Mouse (Mus musculus): ENCODE measurements around the gene Lce1k. TPM values are rescaled to one million over a fixed set of nuclear protein-coding genes. Genes with fewer than 3 reads are reported as not detected.

Lce1k gene
- total and polyA plus RNA-seq, 3 experiments, result not detected

DNA sequence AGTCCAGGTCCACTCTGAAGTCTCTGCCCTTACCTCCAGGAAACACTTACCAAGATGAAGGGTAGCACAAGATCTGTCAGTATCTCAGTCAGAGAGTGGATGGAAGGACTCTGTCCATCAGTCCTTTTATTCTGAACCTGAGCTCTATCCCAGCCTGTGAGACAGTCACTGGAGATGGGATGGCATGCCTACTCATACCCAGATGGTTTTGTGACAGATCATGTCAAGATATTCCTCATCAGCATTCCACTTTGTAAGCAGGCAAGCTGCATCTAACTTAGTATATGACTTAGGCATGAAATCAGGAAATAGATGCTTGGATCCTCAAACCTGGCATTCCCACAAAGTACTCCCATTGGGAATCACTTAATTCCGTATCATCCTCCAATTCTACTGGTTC is 28.9 kb downstream of the Lce1k start, which contains the start of gene Lce1i:
TSS of gene Lce1i (minus strand) at position 101 of the 400 bp plus-strand sequence.
- no peaks in the 10 kb centered on the region; the same call in 1 of the 2 replicates for H3K9me3 ChIP-seq (replicated peaks)
- DNase-seq (ENCODE audit: low spot score) (no peak), ATAC-seq (ENCODE audit: extremely low read depth, insufficient number of reproducible peaks, low FRiP score, poor library complexity, severe bottlenecking) (no peak)
- no peak within 1 kb of the TSS for H3K4me3 ChIP-seq (ENCODE audit: low read depth, low read length)
- no peaks in the 10 kb centered on the region for H3K4me1 ChIP-seq (ENCODE audit: insufficient read depth, low read depth, low read length)
- H3K36me3 ChIP-seq (replicated peaks), result no peaks in the 10 kb centered on the region
- no peak for TF ChIP-seq GATA1 (IDR thresholded peaks at IDR 0.05; ENCODE audit: borderline replicate concordance, low read length)
- TF ChIP-seq TAL1 (conservative IDR thresholded peaks at IDR 0.05; ENCODE audit: low read depth, low read length), result no peak
- TF ChIP-seq POLR2AphosphoS5 (IDR thresholded peaks at IDR 0.05; ENCODE audit: insufficient replicate concordance, low read depth, low read length), result no peak
- no peak for TF ChIP-seq CTCF (IDR thresholded peaks at IDR 0.05; ENCODE audit: low read depth, low read length)
- TF ChIP-seq GATA2 (IDR thresholded peaks at IDR 0.05; ENCODE audit: borderline replicate concordance, low read depth, low read length), result no peak
- no peaks in the 10 kb centered on the region for H3K27me3 ChIP-seq (ENCODE audit: insufficient read depth, low read length)

DNA sequence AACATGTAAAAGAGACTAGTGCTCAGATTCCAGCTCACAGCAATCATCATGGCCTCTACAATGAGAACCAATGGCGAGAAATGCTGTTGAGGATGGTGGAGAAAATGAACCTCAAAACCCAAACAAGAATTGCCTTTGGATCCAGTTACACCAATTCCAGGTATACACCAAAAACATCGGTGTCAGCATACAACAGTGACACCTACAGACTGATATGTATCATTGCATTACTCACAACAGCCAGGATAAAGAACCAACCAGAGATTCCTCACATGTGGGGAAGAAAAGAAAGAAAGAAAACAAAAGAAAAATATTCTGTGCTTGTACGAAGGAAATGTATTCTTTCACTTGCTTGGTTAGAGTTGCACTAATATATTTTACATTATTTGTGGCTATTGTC is 36.1 kb downstream of the Lce1k start:
- ATAC-seq (ENCODE audit: extremely low read depth, insufficient number of reproducible peaks, low FRiP score, poor library complexity, severe bottlenecking), result no peak
- H3K4me1 ChIP-seq (ENCODE audit: insufficient read depth, low read depth, low read length), result no peaks in the 10 kb centered on the region
- H3K27me3 ChIP-seq (ENCODE audit: insufficient read depth, low read length), result no peaks in the 10 kb centered on the region
- H3K36me3 ChIP-seq (replicated peaks), result no peaks in the 10 kb centered on the region
- no peak for TF ChIP-seq GATA2 (IDR thresholded peaks at IDR 0.05; ENCODE audit: borderline replicate concordance, low read depth, low read length)
- no peak for TF ChIP-seq CTCF (IDR thresholded peaks at IDR 0.05; ENCODE audit: low read depth, low read length)
- TF ChIP-seq TAL1 (conservative IDR thresholded peaks at IDR 0.05; ENCODE audit: low read depth, low read length), result no peak
- TF ChIP-seq POLR2AphosphoS5 (IDR thresholded peaks at IDR 0.05; ENCODE audit: insufficient replicate concordance, low read depth, low read length), result no peak
- no peak for TF ChIP-seq GATA1 (IDR thresholded peaks at IDR 0.05; ENCODE audit: borderline replicate concordance, low read length)
- H3K4me3 ChIP-seq (ENCODE audit: low read depth, low read length), result no peak overlapping the region
- DNase-seq (ENCODE audit: low spot score), result no peak
- no peaks in the 10 kb centered on the region; the same call in 1 of the 2 replicates for H3K9me3 ChIP-seq (replicated peaks)

DNA sequence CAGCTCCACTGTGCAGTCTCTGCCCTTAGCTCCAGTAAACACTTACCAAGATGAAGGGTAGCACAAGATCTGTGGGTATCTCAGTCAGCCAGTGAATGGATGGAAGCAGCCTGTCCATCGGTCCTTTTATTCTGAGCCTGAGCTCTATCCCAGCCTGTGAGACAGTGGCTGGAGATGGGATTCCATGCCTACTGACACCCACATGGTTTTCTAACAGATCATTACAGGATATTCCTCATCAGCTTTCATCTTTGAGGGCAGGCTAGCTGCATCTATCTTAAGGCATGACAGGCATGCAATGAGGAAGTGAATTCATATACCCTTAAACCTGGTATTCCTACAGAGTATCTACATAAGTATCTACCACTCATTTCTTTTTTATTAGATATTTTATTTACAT is 42.7 kb downstream of the Lce1k start, which contains the start of gene Lce1h:
TSS of gene Lce1h (minus strand) at position 101 of the 400 bp plus-strand sequence.
- no peak within 1 kb of the TSS for H3K4me3 ChIP-seq (ENCODE audit: low read depth, low read length)
- no peaks in the 10 kb centered on the region for H3K27me3 ChIP-seq (ENCODE audit: insufficient read depth, low read length)
- DNase-seq (ENCODE audit: low spot score), result no peak
- no peak for TF ChIP-seq POLR2AphosphoS5 (IDR thresholded peaks at IDR 0.05; ENCODE audit: insufficient replicate concordance, low read depth, low read length)
- TF ChIP-seq GATA2 (IDR thresholded peaks at IDR 0.05; ENCODE audit: borderline replicate concordance, low read depth, low read length), result no peak
- no peak for TF ChIP-seq CTCF (IDR thresholded peaks at IDR 0.05; ENCODE audit: low read depth, low read length)
- TF ChIP-seq GATA1 (IDR thresholded peaks at IDR 0.05; ENCODE audit: borderline replicate concordance, low read length), result no peak
- no peak for TF ChIP-seq TAL1 (conservative IDR thresholded peaks at IDR 0.05; ENCODE audit: low read depth, low read length)
- no peak for ATAC-seq (ENCODE audit: extremely low read depth, insufficient number of reproducible peaks, low FRiP score, poor library complexity, severe bottlenecking)
- H3K4me1 ChIP-seq (ENCODE audit: insufficient read depth, low read depth, low read length), result no peaks in the 10 kb centered on the region
- peaks cover 2% of the 10 kb centered on the region; the same call in 1 of the 2 replicates for H3K9me3 ChIP-seq (replicated peaks)
- no peaks in the 10 kb centered on the region for H3K36me3 ChIP-seq (replicated peaks)

Other genes with a start within 250 kb of the Lce1k start
Only the 20 nearest of the 27 such genes appear.
- gene Lce1a1, start 159.6 kb downstream of the Lce1k start, total RNA-seq (2014; fragmentation: Nextera tagmentation), result not detected in 2 replicates
- gene Lce1a1, start 159.6 kb downstream of the Lce1k start, total RNA-seq (2017), result 0.29 TPM in 1 of 2 replicates, not detected in the other
- not detected in 2 replicates for gene Lce1a1, start 159.6 kb downstream of the Lce1k start, polyA plus RNA-seq (2012)
- not detected in 2 replicates for gene Lce1b, start 151.0 kb downstream of the Lce1k start, total RNA-seq (2014; fragmentation: Nextera tagmentation)
- gene Lce1b, start 151.0 kb downstream of the Lce1k start, total RNA-seq (2017), result not detected in 2 replicates
- not detected in 2 replicates for gene Lce1b, start 151.0 kb downstream of the Lce1k start, polyA plus RNA-seq (2012)
- gene Lce1a2, start 137.6 kb downstream of the Lce1k start, total RNA-seq (2014; fragmentation: Nextera tagmentation), result not detected in 2 replicates
- not detected in 2 replicates for gene Lce1a2, start 137.6 kb downstream of the Lce1k start, total RNA-seq (2017)
- gene Lce1a2, start 137.6 kb downstream of the Lce1k start, polyA plus RNA-seq (2012), result not detected in 2 replicates
- gene Lce1c, start 128.6 kb downstream of the Lce1k start, total RNA-seq (2014; fragmentation: Nextera tagmentation), result not detected in 2 replicates
- gene Lce1c, start 128.6 kb downstream of the Lce1k start, total RNA-seq (2017), result not detected in 2 replicates
- gene Lce1c, start 128.6 kb downstream of the Lce1k start, polyA plus RNA-seq (2012), result not detected in 2 replicates
- not detected in 2 replicates for gene Lce1d, start 120.7 kb downstream of the Lce1k start, total RNA-seq (2014; fragmentation: Nextera tagmentation)
- not detected in 2 replicates for gene Lce1d, start 120.7 kb downstream of the Lce1k start, total RNA-seq (2017)
- gene Lce1d, start 120.7 kb downstream of the Lce1k start, polyA plus RNA-seq (2012), result not detected in 2 replicates
- not detected in 2 replicates for gene Lce1e, start 98.8 kb downstream of the Lce1k start, total RNA-seq (2014; fragmentation: Nextera tagmentation)
- not detected in 2 replicates for gene Lce1e, start 98.8 kb downstream of the Lce1k start, total RNA-seq (2017)
- gene Lce1e, start 98.8 kb downstream of the Lce1k start, polyA plus RNA-seq (2012), result not detected in 2 replicates
- not detected in 2 replicates for gene Lce1f, start 87.5 kb downstream of the Lce1k start, total RNA-seq (2014; fragmentation: Nextera tagmentation)
- not detected in 2 replicates for gene Lce1f, start 87.5 kb downstream of the Lce1k start, total RNA-seq (2017)
- not detected in 2 replicates for gene Lce1f, start 87.5 kb downstream of the Lce1k start, polyA plus RNA-seq (2012)
- not detected in 2 replicates for gene Gm38119, start 68.8 kb downstream of the Lce1k start, total RNA-seq (2014; fragmentation: Nextera tagmentation)
- not detected in 2 replicates for gene Gm38119, start 68.8 kb downstream of the Lce1k start, total RNA-seq (2017)
- not detected in 2 replicates for gene Gm38119, start 68.8 kb downstream of the Lce1k start, polyA plus RNA-seq (2012)
- not detected in 2 replicates for gene Lce1g, start 55.6 kb downstream of the Lce1k start, total RNA-seq (2014; fragmentation: Nextera tagmentation)
- not detected in 2 replicates for gene Lce1g, start 55.6 kb downstream of the Lce1k start, total RNA-seq (2017)
- not detected in 2 replicates for gene Lce1g, start 55.6 kb downstream of the Lce1k start, polyA plus RNA-seq (2012)
- gene Lce1h, start 42.8 kb downstream of the Lce1k start, total RNA-seq (2014; fragmentation: Nextera tagmentation), result not detected in 2 replicates
- gene Lce1h, start 42.8 kb downstream of the Lce1k start, total RNA-seq (2017), result not detected in 2 replicates
- not detected in 2 replicates for gene Lce1h, start 42.8 kb downstream of the Lce1k start, polyA plus RNA-seq (2012)
- gene Lce1i, start 29.0 kb downstream of the Lce1k start, total RNA-seq (2014; fragmentation: Nextera tagmentation), result not detected in 2 replicates
- gene Lce1i, start 29.0 kb downstream of the Lce1k start, total RNA-seq (2017), result not detected in 2 replicates
- not detected in 2 replicates for gene Lce1i, start 29.0 kb downstream of the Lce1k start, polyA plus RNA-seq (2012)
- gene Lce1j, start 17.4 kb downstream of the Lce1k start, total RNA-seq (2014; fragmentation: Nextera tagmentation), result not detected in 2 replicates
- not detected in 2 replicates for gene Lce1j, start 17.4 kb downstream of the Lce1k start, total RNA-seq (2017)
- not detected in 2 replicates for gene Lce1j, start 17.4 kb downstream of the Lce1k start, polyA plus RNA-seq (2012)
- gene Kprp, start 19.4 kb upstream of the Lce1k start, total RNA-seq (2014; fragmentation: Nextera tagmentation), result not detected in 2 replicates
- 0.05 and 0.06 TPM in 2 replicates for gene Kprp, start 19.4 kb upstream of the Lce1k start, total RNA-seq (2017)
- not detected in 2 replicates for gene Kprp, start 19.4 kb upstream of the Lce1k start, polyA plus RNA-seq (2012)
- not detected in 2 replicates for gene Lce1l, start 43.4 kb upstream of the Lce1k start, total RNA-seq (2014; fragmentation: Nextera tagmentation)
- gene Lce1l, start 43.4 kb upstream of the Lce1k start, total RNA-seq (2017), result not detected in 2 replicates
- gene Lce1l, start 43.4 kb upstream of the Lce1k start, polyA plus RNA-seq (2012), result not detected in 2 replicates
- not detected in 2 replicates for gene 2310050C09Rik, start 62.3 kb upstream of the Lce1k start, total RNA-seq (2014; fragmentation: Nextera tagmentation)
- not detected in 2 replicates for gene 2310050C09Rik, start 62.3 kb upstream of the Lce1k start, total RNA-seq (2017)
- gene 2310050C09Rik, start 62.3 kb upstream of the Lce1k start, polyA plus RNA-seq (2012), result not detected in 2 replicates
- gene Lce3a, start 118.3 kb upstream of the Lce1k start, total RNA-seq (2014; fragmentation: Nextera tagmentation), result not detected in 2 replicates
- gene Lce3a, start 118.3 kb upstream of the Lce1k start, total RNA-seq (2017), result not detected in 2 replicates
- gene Lce3a, start 118.3 kb upstream of the Lce1k start, polyA plus RNA-seq (2012), result not detected in 2 replicates
- gene Lce3b, start 125.1 kb upstream of the Lce1k start, total RNA-seq (2014; fragmentation: Nextera tagmentation), result not detected in 2 replicates
- gene Lce3b, start 125.1 kb upstream of the Lce1k start, total RNA-seq (2017), result not detected in 2 replicates
- gene Lce3b, start 125.1 kb upstream of the Lce1k start, polyA plus RNA-seq (2012), result not detected in 2 replicates
- not detected in 2 replicates for gene Lce3c, start 136.6 kb upstream of the Lce1k start, total RNA-seq (2014; fragmentation: Nextera tagmentation)
- gene Lce3c, start 136.6 kb upstream of the Lce1k start, total RNA-seq (2017), result not detected in 2 replicates
- not detected in 2 replicates for gene Lce3c, start 136.6 kb upstream of the Lce1k start, polyA plus RNA-seq (2012)
- not detected in 2 replicates for gene Lce3d, start 149.5 kb upstream of the Lce1k start, total RNA-seq (2014; fragmentation: Nextera tagmentation)
- 0.46 TPM in 1 of 2 replicates, not detected in the other for gene Lce3d, start 149.5 kb upstream of the Lce1k start, total RNA-seq (2017)
- not detected in 2 replicates for gene Lce3d, start 149.5 kb upstream of the Lce1k start, polyA plus RNA-seq (2012)
- not detected in 2 replicates for gene Lce3e, start 159.2 kb upstream of the Lce1k start, total RNA-seq (2014; fragmentation: Nextera tagmentation)
- gene Lce3e, start 159.2 kb upstream of the Lce1k start, total RNA-seq (2017), result not detected in 2 replicates
- gene Lce3e, start 159.2 kb upstream of the Lce1k start, polyA plus RNA-seq (2012), result not detected in 2 replicates